18 mouse cellular contexts compared by ENCODE assay signal in the genomic region with DNA sequence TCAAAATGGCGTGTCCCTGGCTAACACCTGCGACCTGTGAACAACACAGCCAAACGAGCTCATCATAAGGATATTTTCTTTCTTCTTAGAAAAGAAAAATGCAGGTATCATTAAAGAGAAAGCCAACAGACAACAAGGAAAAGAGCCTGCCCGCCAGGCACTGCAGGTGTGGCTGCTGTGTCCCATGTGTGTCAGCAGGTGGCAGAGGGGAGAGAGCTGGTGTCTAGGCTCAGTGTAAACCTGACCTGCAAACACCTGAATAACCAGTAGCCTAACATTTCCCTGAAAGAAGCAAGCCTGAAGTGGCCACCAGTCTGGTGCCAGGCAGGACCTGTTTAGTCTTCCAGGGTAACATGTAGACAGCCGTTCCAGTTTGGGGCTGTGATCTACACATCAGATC.
A peak's percentile ranks its signal among the peaks of the same experiment; 100 is the strongest.
DNase-seq lines count a peak whose midpoint lies in the region; ATAC-seq and TF ChIP-seq lines count a peak whose summit lies in the region.
"Had no signal": no experiment of that assay in that cellular context is flagged by ENCODE, and none has a peak within 500 bp of the region (broad histone marks: within the 10 kb centered on the region; RNA-seq: fewer than 3 reads in every experiment).

No protein-coding gene starts in this region.

- no peaks in the 10 kb centered on the region for H3K9me3 ChIP-seq in kidney, postnatal 0 days (replicated peaks; ENCODE audit: low read length)
- no peaks in the 10 kb centered on the region for H3K9me3 ChIP-seq in kidney, embryonic 16.5 days (ENCODE audit: low read length)
- H3K9me3 ChIP-seq in CH12.LX (replicated peaks; ENCODE audit: low read length) = no peaks in the 10 kb centered on the region
- H3K9me3 ChIP-seq in forebrain, embryonic 16.5 days (ENCODE audit: control insufficient read depth, low read length) = no peaks in the 10 kb centered on the region
- no peaks in the 10 kb centered on the region for H3K9me3 ChIP-seq in hindbrain, embryonic 13.5 days
- H3K9me3 ChIP-seq: embryonic facial prominence, embryonic 13.5 days; kidney, embryonic 15.5 days; liver, embryonic 13.5 days had no signal

- H3K4me3 ChIP-seq in kidney, postnatal 0 days (replicated peaks; ENCODE audit: low read depth, low read length) = no peak overlapping the region
- no peak overlapping the region for H3K4me3 ChIP-seq in kidney, embryonic 16.5 days (ENCODE audit: low read length)
- H3K4me3 ChIP-seq in CH12.LX (replicated peaks in 1 of 3; ENCODE audit: low read depth in 2 of 3, low read length in 2 of 3, poor library complexity in 1 of 3) = no peak overlapping the region
- H3K4me3 ChIP-seq in forebrain, embryonic 16.5 days (replicated peaks; ENCODE audit: low read length) = no peak overlapping the region
- H3K4me3 ChIP-seq in hindbrain, embryonic 13.5 days = no peak overlapping the region
- H3K4me3 ChIP-seq: embryonic facial prominence, embryonic 13.5 days; kidney, embryonic 15.5 days; liver, embryonic 13.5 days had no signal

- in situ Hi-C loops in CH12.LX (cut with MboI; ENCODE audit: low pct_ligation_motif_present, low pct_unique_long_range_greater_than_20kb, low sequenced_read_pairs) = no loop called here

- peak; percentile 22; the same call in 1 of the 2 replicates for TF ChIP-seq CTCF in kidney, postnatal 0 days (IDR thresholded peaks at IDR 0.05; ENCODE audit: low read depth)
- peak in 1 of 2 experiments; percentile 52; a peak in 2 of 4 replicates for TF ChIP-seq CTCF in CH12.LX (conservative IDR thresholded peaks at IDR 0.05 in 1 of 2, IDR thresholded peaks at IDR 0.05 in 1 of 2; ENCODE audit: low read depth in 2 of 2, low read length in 2 of 2)

- H3K27me3 ChIP-seq in kidney, postnatal 0 days (ENCODE audit: insufficient read depth, low read length) = no peaks in the 10 kb centered on the region
- H3K27me3 ChIP-seq in kidney, embryonic 16.5 days (ENCODE audit: insufficient read depth, low read length) = no peaks in the 10 kb centered on the region
- H3K27me3 ChIP-seq in CH12.LX (replicated peaks) = peaks cover 90% of the 10 kb centered on the region
- H3K27me3 ChIP-seq in forebrain, embryonic 16.5 days (replicated peaks; ENCODE audit: control insufficient read depth, insufficient read depth, low read length) = no peaks in the 10 kb centered on the region
- H3K27me3 ChIP-seq in hindbrain, embryonic 13.5 days = 0 out of 2 replicates have a peak, but pooled peaks cover 8% of the 10 kb centered on the region
- H3K27me3 ChIP-seq: embryonic facial prominence, embryonic 13.5 days; kidney, embryonic 15.5 days; liver, embryonic 13.5 days had no signal

- dilution Hi-C loops in CH12.LX (cut with MboI; ENCODE audit: extremely low pct_ligation_motif_present, extremely low pct_unique_long_range_greater_than_20kb, low sequenced_read_pairs) = no loop called here

- 81% methylated on average over 5 of the region's 5 CpGs for WGBS in kidney, postnatal 0 days
- 78% methylated on average over 5 of the region's 5 CpGs for WGBS in kidney, embryonic 16.5 days
- 36% methylated on average over 5 of the region's 5 CpGs for WGBS in forebrain, embryonic 16.5 days
- 84% methylated on average over 5 of the region's 5 CpGs for WGBS in hindbrain, embryonic 13.5 days

- no peak overlapping the region for H3K9ac ChIP-seq in kidney, postnatal 0 days (ENCODE audit: low read depth, low read length)
- H3K9ac ChIP-seq in kidney, embryonic 16.5 days (replicated peaks; ENCODE audit: low read length) = no peak overlapping the region
- H3K9ac ChIP-seq in CH12.LX (ENCODE audit: insufficient read depth, low read depth) = no peak overlapping the region
- no peak overlapping the region for H3K9ac ChIP-seq in forebrain, embryonic 16.5 days (replicated peaks; ENCODE audit: low read depth, low read length)
- H3K9ac ChIP-seq in hindbrain, embryonic 13.5 days = no peak overlapping the region
- H3K9ac ChIP-seq: embryonic facial prominence, embryonic 13.5 days; kidney, embryonic 15.5 days; liver, embryonic 13.5 days had no signal

- peak; percentile 21 for TF ChIP-seq RAD21 in CH12.LX (IDR thresholded peaks at IDR 0.05; ENCODE audit: low read depth, low read length)

- H3K4me1 ChIP-seq in kidney, postnatal 0 days (replicated peaks; ENCODE audit: insufficient read depth, low read length) = no peaks in the 10 kb centered on the region
- no peaks in the 10 kb centered on the region for H3K4me1 ChIP-seq in kidney, embryonic 16.5 days (ENCODE audit: insufficient read depth, low read length)
- peaks cover 0 to 4% of the 10 kb centered on the region in 2 experiments; a peak in 1 of 4 replicates for H3K4me1 ChIP-seq in CH12.LX (ENCODE audit: control insufficient read depth in 1 of 2, insufficient read depth in 2 of 2)
- H3K4me1 ChIP-seq in forebrain, embryonic 16.5 days (replicated peaks; ENCODE audit: control insufficient read depth, insufficient read depth, low read length) = peaks cover 14% of the 10 kb centered on the region
- H3K4me1 ChIP-seq in hindbrain, embryonic 13.5 days (replicated peaks) = peaks cover 26% of the 10 kb centered on the region
- H3K4me1 ChIP-seq: liver, embryonic 13.5 days had no signal

- no peaks in the 10 kb centered on the region for H3K79me2 ChIP-seq in CH12.LX (replicated peaks; ENCODE audit: control insufficient read depth, extremely low read depth, insufficient read depth, poor library complexity, severe bottlenecking)

- H3K27ac ChIP-seq in kidney, postnatal 0 days = no peak overlapping the region
- H3K27ac ChIP-seq in kidney, embryonic 16.5 days (ENCODE audit: low read length) = no peak overlapping the region
- H3K27ac ChIP-seq in CH12.LX (ENCODE audit: insufficient read depth, low read depth) = no peak overlapping the region
- peak overlapping the region; percentile 29; the same call in 1 of the 2 replicates for H3K27ac ChIP-seq in forebrain, embryonic 16.5 days (ENCODE audit: low read length)
- H3K27ac ChIP-seq in hindbrain, embryonic 13.5 days = no peak overlapping the region
- H3K27ac ChIP-seq: embryonic facial prominence, embryonic 13.5 days; kidney, embryonic 15.5 days; liver, embryonic 13.5 days had no signal

- no peak for DNase-seq in kidney, postnatal 0 days (ENCODE audit: low spot score)
- DNase-seq in CH12.LX (ENCODE audit: extremely low read depth) (no peak), R1 (ENCODE audit: low read depth, low spot score) (peak; percentile 19)
- no peak for DNase-seq in right cerebral cortex, postnatal 14 days
- DNase-seq: cerebellum, adult 2 months; gastrocnemius, postnatal 10 days; heart, postnatal 14 days; left cerebral cortex, postnatal 4 days; liver, embryonic 13.5 days; lung, postnatal 4 days; right cerebral cortex, adult 18-20 months had no signal

- no peak for TF ChIP-seq EP300 in CH12.LX (IDR thresholded peaks at IDR 0.05; ENCODE audit: low read length)

- no peak for TF ChIP-seq POLR2A in CH12.LX (IDR thresholded peaks at IDR 0.05; ENCODE audit: low read depth, low read length)

- no peak for ATAC-seq in kidney, postnatal 0 days (replicated peaks; ENCODE audit: low FRiP score, low read depth)
- ATAC-seq in kidney, embryonic 16.5 days (ENCODE audit: low FRiP score, low TSS enrichment) = no peak
- no peak for ATAC-seq in forebrain, embryonic 16.5 days
- no peak for ATAC-seq in hindbrain, embryonic 13.5 days (ENCODE audit: low FRiP score)
- ATAC-seq: Patski had no signal

- H3K4me2 ChIP-seq in kidney, postnatal 0 days (ENCODE audit: low read length) = no peak overlapping the region
- no peak overlapping the region for H3K4me2 ChIP-seq in kidney, embryonic 16.5 days (replicated peaks; ENCODE audit: low read depth, low read length)
- no peak overlapping the region for H3K4me2 ChIP-seq in CH12.LX (ENCODE audit: insufficient read depth, low read depth, poor library complexity, severe bottlenecking)
- H3K4me2 ChIP-seq in forebrain, embryonic 16.5 days (ENCODE audit: low read length) = no peak overlapping the region
- no peak overlapping the region for H3K4me2 ChIP-seq in hindbrain, embryonic 13.5 days
- H3K4me2 ChIP-seq: embryonic facial prominence, embryonic 13.5 days; kidney, embryonic 15.5 days; liver, embryonic 13.5 days; midbrain, embryonic 11.5 days had no signal

- H3K36me3 ChIP-seq in kidney, postnatal 0 days (ENCODE audit: insufficient read depth, low read length) = no peaks in the 10 kb centered on the region
- H3K36me3 ChIP-seq in kidney, embryonic 16.5 days (ENCODE audit: insufficient read depth, low read length) = no peaks in the 10 kb centered on the region
- H3K36me3 ChIP-seq in CH12.LX (replicated peaks in 1 of 2; ENCODE audit: control insufficient read depth in 1 of 2, insufficient read depth in 1 of 2, low read length in 1 of 2) = no peaks in the 10 kb centered on the region
- no peaks in the 10 kb centered on the region for H3K36me3 ChIP-seq in forebrain, embryonic 16.5 days (ENCODE audit: control insufficient read depth, insufficient read depth)
- no peaks in the 10 kb centered on the region for H3K36me3 ChIP-seq in hindbrain, embryonic 13.5 days
- H3K36me3 ChIP-seq: embryonic facial prominence, embryonic 13.5 days; kidney, embryonic 15.5 days; liver, embryonic 13.5 days had no signal

TF ChIP-seq in CH12.LX, 34 proteins besides CTCF, POLR2A, EP300 and RAD21:
- TF ChIP-seq UBTF (IDR thresholded peaks at IDR 0.05; ENCODE audit: low read depth, low read length) = no peak
- no peak for TF ChIP-seq NELFE (IDR thresholded peaks at IDR 0.05; ENCODE audit: low read depth, low read length)
- TF ChIP-seq ELF1 (IDR thresholded peaks at IDR 0.05; ENCODE audit: low read depth, low read length) = no peak
- TF ChIP-seq KAT2A (IDR thresholded peaks at IDR 0.05; ENCODE audit: insufficient replicate concordance, low read length) = no peak
- no peak for TF ChIP-seq JUN (IDR thresholded peaks at IDR 0.05; ENCODE audit: insufficient read depth, low read depth, low read length)
- TF ChIP-seq ETS1 (conservative IDR thresholded peaks at IDR 0.05; ENCODE audit: low read depth, low read length) = no peak
- TF ChIP-seq NRF1 (IDR thresholded peaks at IDR 0.05; ENCODE audit: low read depth, low read length) = no peak
- peak; percentile 60 for TF ChIP-seq SMC3 (IDR thresholded peaks at IDR 0.05; ENCODE audit: low read depth, low read length)
- no peak for TF ChIP-seq POLR2AphosphoS2 (IDR thresholded peaks at IDR 0.05; ENCODE audit: low read depth, low read length)
TF ChIP-seq in CH12.LX: peak in this region for 1.
